Mouse (Mus musculus) thymus, postnatal 36 days (tissue): ENCODE measurements at regions not wholly inside any gene's neighbourhood (a gene's known extent, or its start where the extent isn't known, plus 50 kb on each side); places are given as distances from the start of the nearest gene placed in this dataset.

Experiments used
- DNase-seq, 2 experiments: peaks; one replicate each; pipeline ENCODE4 v3.0.0; 2022; ENCODE audit warnings: mixed read lengths in 2 of 2

- DNase-seq: no peak
Measured at GRCm38 (mm10) chr5:43339671-43340070, 106.7 kb downstream of the Cpeb2 start.

GRCm38 (mm10) chr5:43341475-43341874 is 108.5 kb downstream of the Cpeb2 start:
- no peak for DNase-seq

GRCm38 (mm10) chr5:43344441-43344840 is 111.5 kb downstream of the Cpeb2 start:
- DNase-seq: no peak

GRCm38 (mm10) chr5:43350987-43351386 is 118.0 kb downstream of the Cpeb2 start:
- no peak for DNase-seq

GRCm38 (mm10) chr5:43353021-43353990 is 120.3 kb downstream of the Cpeb2 start:
- DNase-seq: no peak

- DNase-seq: no peak
Measured at GRCm38 (mm10) chr5:43354351-43354942, 121.5 kb downstream of the Cpeb2 start.

GRCm38 (mm10) chr5:43355026-43355580 is 122.1 kb downstream of the Cpeb2 start:
- peak; percentile 82 to 88 for DNase-seq

GRCm38 (mm10) chr5:43355832-43356231 is 122.9 kb downstream of the Cpeb2 start:
- DNase-seq: no peak

GRCm38 (mm10) chr5:43357100-43357680 is 124.2 kb downstream of the Cpeb2 start:
- no peak for DNase-seq

GRCm38 (mm10) chr5:43357901-43358300 is 124.9 kb downstream of the Cpeb2 start:
- no peak for DNase-seq

GRCm38 (mm10) chr5:43358928-43359765 is 126.2 kb downstream of the Cpeb2 start:
- DNase-seq: no peak

GRCm38 (mm10) chr5:43360298-43360697 is 127.3 kb downstream of the Cpeb2 start:
- DNase-seq: peak; percentile 7 to 16

GRCm38 (mm10) chr5:43361026-43361425 is 128.1 kb downstream of the Cpeb2 start:
- DNase-seq: no peak

GRCm38 (mm10) chr5:43372385-43372784 is 139.4 kb downstream of the Cpeb2 start:
- no peak for DNase-seq

- DNase-seq: no peak
Measured at GRCm38 (mm10) chr5:43384689-43385375, 130.5 kb upstream of the C1qtnf7 start.

GRCm38 (mm10) chr5:43390997-43391396 is 124.3 kb upstream of the C1qtnf7 start:
- DNase-seq: no peak

GRCm38 (mm10) chr5:43391412-43392029 is 123.8 kb upstream of the C1qtnf7 start:
- no peak for DNase-seq

GRCm38 (mm10) chr5:43392908-43393545 is 122.3 kb upstream of the C1qtnf7 start:
- no peak for DNase-seq

GRCm38 (mm10) chr5:43417259-43417658 is 98.1 kb upstream of the C1qtnf7 start:
- DNase-seq: no peak

- peak; percentile 36 to 45 for DNase-seq
Measured at GRCm38 (mm10) chr5:43422815-43423687, 92.3 kb upstream of the C1qtnf7 start.
